Mouse (Mus musculus) small intestine, adult 2 months (tissue): Measurements from ENCODE around the gene Capn2. TPM values are rescaled to one million over a fixed set of nuclear protein-coding genes. Genes with fewer than 3 reads are reported as not detected.
A peak's percentile ranks its signal among the peaks of the same experiment; 100 is the strongest.

Experiments
- H3K27ac ChIP-seq: fragments of 200-500 bp; 2 replicates; pipeline ENCODE4 v1.5.1; 2012; ENCODE audit warnings: low read depth, low read length, control low read depth, inconsistent platforms; ENCODE audit not compliant: insufficient read depth
- H3K27me3 ChIP-seq: fragments of 200-500 bp; 2 replicates; pipeline ENCODE4 v1.6.1; 2012; ENCODE audit warnings: mild to moderate bottlenecking, moderate library complexity, low read length, inconsistent platforms; ENCODE audit not compliant: control insufficient read depth, insufficient read depth
- H3K36me3 ChIP-seq: fragments of 200-500 bp; 2 replicates; pipeline ENCODE4 v1.6.1; 2012; ENCODE audit warnings: mild to moderate bottlenecking, low read length, control low read depth, inconsistent platforms; ENCODE audit not compliant: control insufficient read depth, insufficient read depth
- H3K4me1 ChIP-seq: fragments of 200-500 bp; 2 replicates; pipeline ENCODE4 v1.6.1; 2012; ENCODE audit warnings: low read length, inconsistent platforms, mixed read lengths; ENCODE audit not compliant: control insufficient read depth, insufficient read depth, insufficient read length
- H3K4me3 ChIP-seq: fragments of 200-500 bp; 2 replicates; pipeline ENCODE4 v1.5.1; 2012; ENCODE audit warnings: low read depth, mild to moderate bottlenecking, control low read depth, inconsistent platforms, low read length, moderate library complexity
- CTCF ChIP-seq: fragments of 200-500 bp; IDR thresholded peaks from 2 replicates; pipeline ENCODE4 v1.5.1; 2012; ENCODE audit warnings: low read depth, mild to moderate bottlenecking, control low read depth, inconsistent platforms, low read length, moderate library complexity, mixed read lengths; ENCODE audit not compliant: insufficient replicate concordance, insufficient read length; ENCODE audit errors: extremely low read depth
- POLR2A ChIP-seq: fragments of 200-500 bp; IDR thresholded peaks from 2 replicates; pipeline ENCODE4 v1.6.1; 2012; ENCODE audit warnings: low read depth, mild to moderate bottlenecking, control low read depth, inconsistent platforms, low read length, moderate library complexity
- WGBS: fragments of 180-500 bp; shearing (Covaris S2); methylation state at CpG from one replicate; pipeline ENCODE4 v1.1.7; 2018; 5-methylcytosine and 5-hydroxymethylcytosine counted together
- polyA plus RNA-seq: library from polyadenylated mRNA; depleted of rRNA; stranded (reverse); fragments of >200 nt; gene quantifications from 2 replicates; pipeline ENCODE4 v1.2.3, GENCODE M21; 2012

Gene Capn2
- polyA plus RNA-seq, 1 experiment: 6.6 TPM

DNA sequence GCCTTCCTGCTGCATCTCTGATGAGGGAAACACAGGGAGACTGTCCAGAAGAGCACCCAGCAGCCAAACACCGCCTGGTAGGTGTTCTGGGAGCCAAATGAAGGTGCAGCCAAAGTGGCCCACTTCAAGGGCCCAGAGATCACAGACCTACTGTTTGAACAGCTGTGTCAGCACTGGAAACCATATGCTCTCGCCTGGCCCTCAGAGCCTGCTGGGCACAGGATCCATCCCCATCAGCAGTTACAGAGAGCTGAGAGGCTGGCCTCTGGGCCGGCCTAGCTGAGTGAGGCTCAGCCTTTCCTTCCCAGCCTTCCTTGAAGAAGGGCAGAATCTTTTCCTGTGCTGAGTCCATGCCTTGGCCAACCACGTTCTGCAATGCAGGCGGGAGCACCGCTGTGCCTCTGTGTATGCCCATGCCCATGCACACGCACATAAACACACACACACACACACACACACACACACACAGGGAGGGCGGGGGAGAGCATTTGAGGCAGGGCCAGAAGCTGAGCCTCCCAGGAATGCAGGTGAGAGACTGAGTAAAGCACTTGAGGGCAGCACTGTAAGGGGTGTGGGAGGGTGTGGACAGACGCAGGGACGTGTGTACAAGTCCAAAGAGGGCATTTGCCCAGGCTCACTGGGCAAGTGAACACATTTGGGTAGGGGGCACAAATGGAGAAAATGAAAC is 8.2 kb downstream of the Capn2 start:
- TF ChIP-seq CTCF: no peak
- no peak for TF ChIP-seq POLR2A
- no peak overlapping the region for H3K27ac ChIP-seq

DNA sequence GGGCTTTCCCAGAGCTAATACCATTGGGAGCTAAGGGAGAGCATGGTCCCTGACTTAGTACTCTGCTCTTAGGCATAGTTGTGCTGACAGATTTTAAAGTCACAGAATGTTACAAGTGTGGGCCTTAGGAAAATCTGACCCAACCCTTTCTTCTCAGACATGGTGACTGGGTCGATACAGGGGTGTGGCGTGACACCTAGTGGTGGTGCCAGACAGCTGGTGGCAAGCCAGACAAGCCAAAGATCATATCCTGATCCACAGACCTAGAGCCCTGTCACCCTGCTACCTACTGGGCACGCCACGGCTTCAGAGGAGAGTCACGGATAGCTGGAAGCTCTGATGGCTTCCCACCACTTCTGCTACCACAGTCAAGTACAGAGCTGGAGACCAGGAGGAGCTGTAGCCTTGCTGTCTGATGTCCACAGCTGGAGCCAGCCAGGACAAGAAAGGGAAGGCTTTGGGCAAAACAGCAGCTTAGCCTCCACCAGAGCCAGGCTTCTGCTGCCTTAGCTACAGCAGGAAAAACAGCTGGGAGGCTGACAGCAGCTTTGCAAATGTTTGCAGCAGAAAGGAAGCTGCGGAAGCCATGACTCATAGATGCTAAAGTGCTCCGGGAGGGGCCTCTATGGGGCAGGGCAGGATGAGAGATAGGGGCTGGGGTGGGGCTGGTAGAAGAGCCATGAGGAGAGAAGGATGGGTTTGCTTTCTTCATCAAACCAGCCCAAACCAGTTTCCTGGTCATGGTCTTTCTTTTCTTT is 11.0 kb downstream of the Capn2 start:
- WGBS: 4% methylated on average over 7 of the region's 7 CpGs
- H3K36me3 ChIP-seq: peaks cover 5% of the 10 kb centered on the region; the same call in 1 of the 2 replicates
- peak overlapping the region; percentile 14 for H3K4me3 ChIP-seq
- TF ChIP-seq CTCF (peak; percentile 50; the same call in 1 of the 2 replicates), POLR2A (no peak)
- H3K4me1 ChIP-seq: peaks cover 25% of the 10 kb centered on the region
- H3K27ac ChIP-seq: peak overlapping the region; percentile 94
- H3K27me3 ChIP-seq: no peaks in the 10 kb centered on the region

More for the DNA sequence above, 8.2 kb downstream of the Capn2 start:
- Histone ChIP-seq H3K4me3 (no peak overlapping the region), H3K27me3 (no peaks in the 10 kb centered on the region), H3K4me1 (peaks cover 18% of the 10 kb centered on the region), H3K36me3 (peaks cover 5% of the 10 kb centered on the region; the same call in 1 of the 2 replicates)
- 55% methylated on average over 10 of the region's 10 CpGs for WGBS

DNA sequence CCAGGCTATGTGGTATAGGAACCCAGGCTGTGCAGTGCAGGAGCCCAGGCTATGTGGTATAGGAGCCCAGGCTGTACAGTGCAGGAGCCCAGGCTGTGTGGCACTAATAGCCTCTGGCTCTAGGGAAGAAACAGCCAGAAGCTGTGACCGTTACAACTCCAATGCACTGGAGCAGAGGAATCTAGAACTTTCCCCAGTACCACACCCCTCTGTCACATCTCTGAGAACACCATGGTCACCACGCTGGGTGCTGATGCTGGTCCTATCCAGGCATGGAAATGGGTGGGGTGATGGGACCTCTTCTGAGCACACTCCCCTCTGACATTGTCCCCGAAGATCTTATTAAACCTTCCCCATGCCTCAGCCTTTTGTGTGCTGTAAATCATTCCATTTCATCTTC is 12.1 kb downstream of the Capn2 start:
- Histone ChIP-seq H3K36me3 (peaks cover 2% of the 10 kb centered on the region; the same call in 1 of the 2 replicates), H3K4me1 (peaks cover 29% of the 10 kb centered on the region), H3K4me3 (no peak overlapping the region), H3K27me3 (no peaks in the 10 kb centered on the region), H3K27ac (no peak overlapping the region)
- TF ChIP-seq POLR2A: no peak
- no peak for TF ChIP-seq CTCF
- WGBS: 88% methylated on average over 3 of the region's 3 CpGs

DNA sequence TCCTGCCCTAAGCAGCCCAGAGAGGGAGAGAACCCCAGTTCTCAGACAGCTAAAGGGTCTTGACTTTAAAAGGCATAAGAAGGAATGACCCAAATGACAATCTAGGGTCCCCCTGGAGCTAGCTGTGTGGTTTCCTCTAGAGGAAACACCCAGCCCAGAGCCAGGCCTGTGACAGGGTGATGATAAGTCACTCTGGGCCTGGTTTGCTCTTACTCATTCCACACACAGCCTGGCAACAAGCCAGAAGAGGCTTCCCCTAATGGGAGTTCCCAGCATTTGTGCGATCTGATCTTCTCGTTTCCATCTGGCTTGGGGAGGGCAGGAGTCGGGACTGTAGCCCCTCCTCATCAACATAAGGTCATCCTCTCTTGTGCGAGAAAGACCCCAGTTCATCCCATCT is 13.2 kb downstream of the Capn2 start:
- WGBS: 32% methylated on average over 4 of the region's 4 CpGs
- H3K27ac ChIP-seq: no peak overlapping the region; the same call in 1 of the 2 replicates

GRCm38 (mm10) chr1:182503206-182503900 is 14.1 kb downstream of the Capn2 start:
- Histone ChIP-seq H3K4me1 (peaks cover 35% of the 10 kb centered on the region), H3K4me3 (no peak overlapping the region), H3K27me3 (no peaks in the 10 kb centered on the region), H3K27ac (peak overlapping the region; percentile 11; the same call in 1 of the 2 replicates), H3K36me3 (no peaks in the 10 kb centered on the region)
- TF ChIP-seq CTCF (no peak), POLR2A (no peak)
- 81% methylated on average over 13 of the region's 13 CpGs for WGBS

More for the DNA sequence above, 13.2 kb downstream of the Capn2 start:
- Histone ChIP-seq H3K36me3 (no peaks in the 10 kb centered on the region), H3K27me3 (no peaks in the 10 kb centered on the region), H3K4me3 (no peak overlapping the region), H3K4me1 (peaks cover 36% of the 10 kb centered on the region)
- TF ChIP-seq CTCF (no peak), POLR2A (no peak)

- Histone ChIP-seq H3K4me3 (no peak overlapping the region), H3K27ac (no peak overlapping the region; the same call in 1 of the 2 replicates), H3K36me3 (no peaks in the 10 kb centered on the region), H3K27me3 (no peaks in the 10 kb centered on the region), H3K4me1 (peaks cover 35% of the 10 kb centered on the region)
- no peak for TF ChIP-seq CTCF
- TF ChIP-seq POLR2A: no peak
- WGBS: 86% methylated on average over 7 of the region's 7 CpGs
These were observed 14.8 kb downstream of the Capn2 start for GRCm38 (mm10) chr1:182502491-182503050.
